Mouse (Mus musculus) T-helper 2 cell (primary cell): ENCODE results near the gene Hba-a2.
"Not testable (repeated sequence)": the region's sequence is repeated elsewhere in the genome, so short reads cannot be mapped to it uniquely, and the experiment has no call there.

Experiments
- in situ Hi-C: fragments of 300-600 bp; cut with MboI, MseI; formaldehyde crosslinking; loops from one replicate; pipeline ENCODE4 v1.15.1; 2025; ENCODE audit warnings: high pct_unique_total_duplicates

Hba-a2 gene

GRCm38 (mm10) chr11:32296203-32296602, at the start of gene Hba-a2:
Gene Hba-a2 (plus strand): TSS chr11:32296489.
- in situ Hi-C loops: not testable (repeated sequence)

- in situ Hi-C loops: no loop called here
Observed at GRCm38 (mm10) chr11:32247068-32247467, 49.2 kb upstream of the Hba-a2 start.

- in situ Hi-C loops: no loop called here
Observed at GRCm38 (mm10) chr11:32248350-32248749, 47.9 kb upstream of the Hba-a2 start.

- in situ Hi-C loops: no loop called here
Observed at GRCm38 (mm10) chr11:32250880-32251763, 45.2 kb upstream of the Hba-a2 start.

- in situ Hi-C loops: no loop called here
Observed at GRCm38 (mm10) chr11:32253121-32253520, 43.2 kb upstream of the Hba-a2 start.

- in situ Hi-C loops: no loop called here
Observed at GRCm38 (mm10) chr11:32256146-32256545, 40.1 kb upstream of the Hba-a2 start.

- in situ Hi-C loops: no loop called here
Observed at GRCm38 (mm10) chr11:32256566-32256965, 39.7 kb upstream of the Hba-a2 start.

GRCm38 (mm10) chr11:32262674-32263415, 33.4 kb upstream of the Hba-a2 start:
- in situ Hi-C loops: no loop called here

GRCm38 (mm10) chr11:32265117-32265738, 31.1 kb upstream of the Hba-a2 start:
- in situ Hi-C loops: no loop called here

- in situ Hi-C loops: no loop called here
Observed at GRCm38 (mm10) chr11:32266194-32266593, 30.1 kb upstream of the Hba-a2 start.

GRCm38 (mm10) chr11:32266776-32267175, 29.5 kb upstream of the Hba-a2 start:
- in situ Hi-C loops: no loop called here

- in situ Hi-C loops: no loop called here
Observed at GRCm38 (mm10) chr11:32267188-32267884, 29.0 kb upstream of the Hba-a2 start, which contains the start of gene Nprl3. Gene Nprl3 (minus strand): TSS chr11:32267707.

GRCm38 (mm10) chr11:32267964-32268363, 28.3 kb upstream of the Hba-a2 start:
- in situ Hi-C loops: no loop called here

GRCm38 (mm10) chr11:32268952-32269351, 27.3 kb upstream of the Hba-a2 start:
- in situ Hi-C loops: no loop called here

- in situ Hi-C loops: no loop called here
Observed at GRCm38 (mm10) chr11:32271178-32271577, 25.1 kb upstream of the Hba-a2 start.

- in situ Hi-C loops: no loop called here
Observed at GRCm38 (mm10) chr11:32276347-32276746, 19.9 kb upstream of the Hba-a2 start, which contains the start of gene Hba-x. Gene Hba-x (plus strand): TSS chr11:32276400.

GRCm38 (mm10) chr11:32277736-32278457, 18.4 kb upstream of the Hba-a2 start:
- in situ Hi-C loops: no loop called here

GRCm38 (mm10) chr11:32278458-32278957, 17.8 kb upstream of the Hba-a2 start:
- in situ Hi-C loops: no loop called here

GRCm38 (mm10) chr11:32280646-32281045, 15.6 kb upstream of the Hba-a2 start:
- in situ Hi-C loops: no loop called here

GRCm38 (mm10) chr11:32281416-32282144, 14.7 kb upstream of the Hba-a2 start:
- in situ Hi-C loops: no loop called here
